Mouse (Mus musculus) MEL (cell line): ENCODE results near the gene Col6a5. TPM values are rescaled to one million over a fixed set of nuclear protein-coding genes. Genes with fewer than 3 reads are reported as not detected.

Experiments
- DNase-seq: peaks from one replicate; pipeline ENCODE4 v3.0.0; 2011; ENCODE audit warnings: low read depth, low spot score
- H3K27ac ChIP-seq: 2 replicates; pipeline ENCODE4 v1.5.1; 2012; ENCODE audit warnings: low read depth, mild to moderate bottlenecking, control low read depth, low read length, moderate library complexity; ENCODE audit not compliant: control insufficient read depth
- H3K27me3 ChIP-seq, 2 experiments: fragments of 150-350 bp in 1 of 2; sonication (generic) in 1 of 2; 2 replicates each; pipeline ENCODE4 v1.6.1; 2012; ENCODE audit warnings: low read length in 2 of 2, mild to moderate bottlenecking in 2 of 2, improper control_type of control experiment in 1 of 2, moderate library complexity in 1 of 2; ENCODE audit not compliant: insufficient read depth in 2 of 2, control insufficient read depth in 1 of 2
- H3K36me3 ChIP-seq, 2 experiments: 2 replicates each; pipeline ENCODE4 v1.6.1; 2012 to 2014; ENCODE audit warnings: low read length in 2 of 2, improper control_type of control experiment in 1 of 2, inconsistent platforms in 1 of 2, mild to moderate bottlenecking in 1 of 2; ENCODE audit not compliant: insufficient read depth in 2 of 2, control insufficient read depth in 1 of 2
- H3K4me1 ChIP-seq, 2 experiments: fragments of 150-350 bp in 1 of 2; sonication (generic) in 1 of 2; 2 replicates each; pipeline ENCODE4 v1.6.1; 2012; ENCODE audit warnings: low read length in 2 of 2, improper control_type of control experiment in 1 of 2, mild to moderate bottlenecking in 1 of 2; ENCODE audit not compliant: insufficient read depth in 2 of 2, control insufficient read depth in 1 of 2
- H3K4me3 ChIP-seq, 2 experiments: fragments of 150-350 bp in 1 of 2; sonication (generic) in 1 of 2; 2 replicates each; pipeline ENCODE4 v1.5.1; 2012; ENCODE audit warnings: low read depth in 2 of 2, low read length in 2 of 2, mild to moderate bottlenecking in 2 of 2, moderate library complexity in 2 of 2, control low read depth in 1 of 2, improper control_type of control experiment in 1 of 2; ENCODE audit not compliant: control insufficient read depth in 1 of 2, insufficient read depth in 1 of 2
- H3K79me2 ChIP-seq: 2 replicates; pipeline ENCODE4 v1.6.1; 2012; ENCODE audit warnings: mild to moderate bottlenecking, low read length, moderate library complexity; ENCODE audit not compliant: control insufficient read depth, poor library complexity, insufficient read depth
- H3K9ac ChIP-seq: 2 replicates; pipeline ENCODE4 v1.6.1; 2012; ENCODE audit warnings: low read depth, mild to moderate bottlenecking, control low read depth, low read length, moderate library complexity; ENCODE audit not compliant: control insufficient read depth, poor library complexity, severe bottlenecking
- H3K9me3 ChIP-seq: fragments of 150-350 bp; sonication (generic); replicated peaks from 2 replicates; pipeline ENCODE4 v1.6.1; 2012; ENCODE audit warnings: mild to moderate bottlenecking, low read length, improper control_type of control experiment, moderate library complexity; ENCODE audit not compliant: insufficient read depth
- CHD2 ChIP-seq: IDR thresholded peaks from 2 replicates; pipeline ENCODE4 v1.6.1; 2011; ENCODE audit warnings: low read length, improper control_type of control experiment
- CTCF ChIP-seq, 3 experiments: IDR thresholded peaks in 2 of 3; conservative IDR thresholded peaks in 1 of 3; 2 replicates each; pipeline ENCODE4 v1.5.1; 2011 to 2012; ENCODE audit warnings: low read length in 3 of 3, low read depth in 2 of 3, mild to moderate bottlenecking in 2 of 3, improper control_type of control experiment in 1 of 3, inconsistent platforms in 1 of 3, mixed read lengths in 1 of 3, moderate library complexity in 1 of 3; ENCODE audit not compliant: control insufficient read depth in 1 of 3, insufficient read depth in 1 of 3, poor library complexity in 1 of 3, severe bottlenecking in 1 of 3
- ELF1 ChIP-seq: IDR thresholded peaks from 2 replicates; pipeline ENCODE4 v1.6.1; 2014; ENCODE audit warnings: low read depth, mild to moderate bottlenecking, inconsistent platforms, low read length, improper control_type of control experiment, moderate library complexity
- EP300 ChIP-seq, 2 experiments: IDR thresholded peaks; 2 replicates each; pipeline ENCODE4 v1.6.1; 2011; ENCODE audit warnings: improper control_type of control experiment in 2 of 2, low read length in 2 of 2, low read depth in 1 of 2, mild to moderate bottlenecking in 1 of 2
- ETS1 ChIP-seq: IDR thresholded peaks from 2 replicates; pipeline ENCODE4 v1.6.1; 2012; ENCODE audit warnings: low read depth, mild to moderate bottlenecking, inconsistent platforms, low read length, improper control_type of control experiment, moderate library complexity
- GABPA ChIP-seq: IDR thresholded peaks from 2 replicates; pipeline ENCODE4 v1.6.1; 2012; ENCODE audit warnings: low read depth, mild to moderate bottlenecking, inconsistent platforms, low read length, improper control_type of control experiment, moderate library complexity
- GATA1 ChIP-seq: IDR thresholded peaks from 2 replicates; pipeline ENCODE4 v1.6.1; 2011; ENCODE audit warnings: low read depth, low read length, improper control_type of control experiment
- MAFK ChIP-seq: IDR thresholded peaks from 2 replicates; pipeline ENCODE4 v1.6.1; 2011; ENCODE audit warnings: low read depth, mild to moderate bottlenecking, low read length, improper control_type of control experiment, borderline replicate concordance
- MAX ChIP-seq: IDR thresholded peaks from 2 replicates; pipeline ENCODE4 v1.6.1; 2011; ENCODE audit warnings: low read length, improper control_type of control experiment
- MAZ ChIP-seq: IDR thresholded peaks from 2 replicates; pipeline ENCODE4 v1.6.1; 2012; ENCODE audit warnings: low read depth, mild to moderate bottlenecking, inconsistent platforms, low read length, improper control_type of control experiment
- MEF2A ChIP-seq: IDR thresholded peaks from 2 replicates; pipeline ENCODE4 v1.6.1; 2014; ENCODE audit warnings: low read depth, mild to moderate bottlenecking, inconsistent platforms, low read length, improper control_type of control experiment; ENCODE audit not compliant: poor library complexity, insufficient replicate concordance, severe bottlenecking; ENCODE audit errors: extremely low read depth
- POLR2AphosphoS5 ChIP-seq: IDR thresholded peaks from 2 replicates; pipeline ENCODE4 v1.6.1; 2012; ENCODE audit warnings: low read depth, borderline replicate concordance, mild to moderate bottlenecking, inconsistent platforms, low read length, moderate library complexity, mixed read lengths
- RAD21 ChIP-seq: IDR thresholded peaks from 2 replicates; pipeline ENCODE4 v1.6.1; 2011; ENCODE audit warnings: mild to moderate bottlenecking, low read depth, low read length, improper control_type of control experiment
- SIN3A ChIP-seq: IDR thresholded peaks from 2 replicates; pipeline ENCODE4 v1.6.1; 2012; ENCODE audit warnings: low read length, improper control_type of control experiment, inconsistent platforms
- TAL1 ChIP-seq: IDR thresholded peaks from 2 replicates; pipeline ENCODE4 v1.6.1; 2012; ENCODE audit warnings: mild to moderate bottlenecking, inconsistent platforms, low read length, moderate library complexity, mixed read lengths
- UBTF ChIP-seq: IDR thresholded peaks from 2 replicates; pipeline ENCODE4 v1.6.1; 2012; ENCODE audit warnings: low read depth, mild to moderate bottlenecking, inconsistent platforms, low read length, improper control_type of control experiment, moderate library complexity, borderline replicate concordance; ENCODE audit not compliant: insufficient read depth
- ZC3H11A ChIP-seq: IDR thresholded peaks from 2 replicates; pipeline ENCODE4 v1.6.1; 2012; ENCODE audit warnings: low read depth, mild to moderate bottlenecking, inconsistent platforms, low read length, improper control_type of control experiment
- ZNF384 ChIP-seq: IDR thresholded peaks from 2 replicates; pipeline ENCODE4 v1.6.1; 2012; ENCODE audit warnings: low read depth, mild to moderate bottlenecking, inconsistent platforms, low read length, improper control_type of control experiment
- polyA plus RNA-seq, 2 experiments: library from polyadenylated mRNA; stranded (reverse) in 1 of 2; unstranded in 1 of 2; fragments of >175 nt in 1 of 2; fragments of >200 nt in 1 of 2; gene quantifications; 2 replicates each; pipeline versions ENCODE4 v1.2.1 to v1.2.4; 2012; ENCODE audit warnings: low replicate concordance in 2 of 2, low read depth in 1 of 2; ENCODE audit not compliant: insufficient read length in 2 of 2, insufficient read depth in 1 of 2, missing spikeins in 1 of 2
- total RNA-seq: library from RNA; depleted of rRNA; stranded (reverse); fragments of 300-350 nt; gene quantifications from 2 replicates; pipeline ENCODE4 v1.2.3, GENCODE M21; 2012

The Col6a5 gene
- total and polyA plus RNA-seq, 3 experiments = not detected

GRCm38 (mm10) chr9:105909352-105909751, 51.1 kb downstream of the Col6a5 start:
- no peak overlapping the region for H3K4me3 ChIP-seq
- no peaks in the 10 kb centered on the region for H3K36me3 ChIP-seq
- no peak overlapping the region for H3K27ac ChIP-seq
- no peaks in the 10 kb centered on the region for H3K79me2 ChIP-seq
- H3K9me3 ChIP-seq = no peaks in the 10 kb centered on the region
- H3K27me3 ChIP-seq = no peaks in the 10 kb centered on the region
- H3K9ac ChIP-seq = no peak overlapping the region
- TF ChIP-seq RAD21 = no peak
- no peak for TF ChIP-seq CTCF (IDR thresholded peaks at IDR 0.05 in 2 of 3, conservative IDR thresholded peaks at IDR 0.05 in 1 of 3; ENCODE audit: control insufficient read depth in 1 of 3, insufficient read depth in 1 of 3, low read depth in 2 of 3, low read length in 3 of 3, poor library complexity in 1 of 3, severe bottlenecking in 1 of 3)
- no peak for TF ChIP-seq MAX
- TF ChIP-seq SIN3A = no peak
- TF ChIP-seq ETS1 = no peak
- TF ChIP-seq ZC3H11A = no peak
- TF ChIP-seq TAL1 = no peak
- TF ChIP-seq GATA1 = no peak
- no peak for TF ChIP-seq GABPA
- no peaks in the 10 kb centered on the region for H3K4me1 ChIP-seq
- DNase-seq = no peak

- H3K27me3 ChIP-seq = no peaks in the 10 kb centered on the region
- TF ChIP-seq RAD21 = no peak
- TF ChIP-seq CHD2 = no peak
- no peak for TF ChIP-seq SIN3A
- TF ChIP-seq ZNF384 = no peak
- TF ChIP-seq MAZ = no peak
- TF ChIP-seq ELF1 = no peak
- no peak for TF ChIP-seq MAX
- TF ChIP-seq MEF2A = no peak
- TF ChIP-seq EP300 (IDR thresholded peaks at IDR 0.05; ENCODE audit: low read depth in 1 of 2, low read length in 2 of 2) = no peak
- TF ChIP-seq UBTF = no peak
- TF ChIP-seq MAFK = no peak
- TF ChIP-seq POLR2AphosphoS5 = no peak
- TF ChIP-seq, all 39 proteins: peak for 0
- no peaks in the 10 kb centered on the region for H3K36me3 ChIP-seq
- no peak overlapping the region for H3K9ac ChIP-seq
- DNase-seq = no peak
- no peak overlapping the region for H3K27ac ChIP-seq
- H3K79me2 ChIP-seq = no peaks in the 10 kb centered on the region
- H3K4me3 ChIP-seq = no peak overlapping the region
- no peaks in the 10 kb centered on the region for H3K9me3 ChIP-seq
- no peaks in the 10 kb centered on the region for H3K4me1 ChIP-seq
Measured at GRCm38 (mm10) chr9:105907411-105907810, 53.0 kb downstream of the Col6a5 start.
